Mouse (Mus musculus): ENCODE measurements at regions not wholly inside any gene's neighbourhood (a gene's known extent, or its start where the extent isn't known, plus 50 kb on each side); places are given as distances from the start of the nearest gene placed in this dataset.

- Histone ChIP-seq H3K9ac (ENCODE audit: low read length) (no peak overlapping the region), H3K9me3 (replicated peaks; ENCODE audit: control insufficient read depth, low read length) (no peaks in the 10 kb centered on the region), H3K27me3 (ENCODE audit: control insufficient read depth, insufficient read depth, low read length) (no peaks in the 10 kb centered on the region), H3K4me2 (ENCODE audit: low read depth, low read length) (no peak overlapping the region), H3K27ac (ENCODE audit: low read length) (no peak overlapping the region), H3K4me3 (ENCODE audit: low read length) (no peak overlapping the region), H3K4me1 (ENCODE audit: control insufficient read depth, insufficient read depth, low read length) (peaks cover 16% of the 10 kb centered on the region; the same call in 1 of the 2 replicates), H3K36me3 (ENCODE audit: control insufficient read depth, insufficient read depth) (no peaks in the 10 kb centered on the region)
- WGBS, result 22% methylated on average over 6 of the region's 6 CpGs
- no peak for ATAC-seq (replicated peaks; ENCODE audit: extremely low read depth, insufficient read depth, low FRiP score)
Measured at GRCm38 (mm10) chr8:89388761-89389160, 344.8 kb upstream of the Sall1 start.

- Histone ChIP-seq H3K4me2 (ENCODE audit: low read depth, low read length) (no peak overlapping the region), H3K27ac (ENCODE audit: low read length) (no peak overlapping the region), H3K4me3 (ENCODE audit: low read length) (no peak overlapping the region), H3K9me3 (replicated peaks; ENCODE audit: control insufficient read depth, low read length) (no peaks in the 10 kb centered on the region), H3K9ac (ENCODE audit: low read length) (no peak overlapping the region), H3K4me1 (ENCODE audit: control insufficient read depth, insufficient read depth, low read length) (peaks cover 16% of the 10 kb centered on the region; the same call in 1 of the 2 replicates), H3K36me3 (ENCODE audit: control insufficient read depth, insufficient read depth) (no peaks in the 10 kb centered on the region), H3K27me3 (ENCODE audit: control insufficient read depth, insufficient read depth, low read length) (no peaks in the 10 kb centered on the region)
- 44% methylated on average over 8 of the region's 8 CpGs for WGBS
- no peak for ATAC-seq (replicated peaks; ENCODE audit: extremely low read depth, insufficient read depth, low FRiP score)
Measured at GRCm38 (mm10) chr8:89387295-89387694, 343.3 kb upstream of the Sall1 start.

GRCm38 (mm10) chr8:89385028-89385427, 341.1 kb upstream of the Sall1 start:
- Histone ChIP-seq H3K9ac (ENCODE audit: low read length) (no peak overlapping the region), H3K27ac (ENCODE audit: low read length) (no peak overlapping the region), H3K27me3 (ENCODE audit: control insufficient read depth, insufficient read depth, low read length) (no peaks in the 10 kb centered on the region), H3K4me3 (ENCODE audit: low read length) (no peak overlapping the region), H3K4me1 (ENCODE audit: control insufficient read depth, insufficient read depth, low read length) (peaks cover 16% of the 10 kb centered on the region; the same call in 1 of the 2 replicates), H3K36me3 (ENCODE audit: control insufficient read depth, insufficient read depth) (no peaks in the 10 kb centered on the region), H3K9me3 (replicated peaks; ENCODE audit: control insufficient read depth, low read length) (no peaks in the 10 kb centered on the region), H3K4me2 (ENCODE audit: low read depth, low read length) (no peak overlapping the region)
- no peak for ATAC-seq (replicated peaks; ENCODE audit: extremely low read depth, insufficient read depth, low FRiP score)
- WGBS, result 72% methylated on average over 5 of the region's 5 CpGs

GRCm38 (mm10) chr8:89383781-89384180, 339.8 kb upstream of the Sall1 start:
- H3K9me3 ChIP-seq (replicated peaks; ENCODE audit: control insufficient read depth, low read length), result no peaks in the 10 kb centered on the region
- no peak for ATAC-seq (replicated peaks; ENCODE audit: extremely low read depth, insufficient read depth, low FRiP score)
- no peak overlapping the region for H3K4me2 ChIP-seq (ENCODE audit: low read depth, low read length)
- H3K27ac ChIP-seq (ENCODE audit: low read length), result no peak overlapping the region
- H3K27me3 ChIP-seq (ENCODE audit: control insufficient read depth, insufficient read depth, low read length), result no peaks in the 10 kb centered on the region
- 74% methylated on average over 5 of the region's 5 CpGs for WGBS
- H3K36me3 ChIP-seq (ENCODE audit: control insufficient read depth, insufficient read depth), result no peaks in the 10 kb centered on the region
- no peak overlapping the region for H3K4me3 ChIP-seq (ENCODE audit: low read length)
- peaks cover 11% of the 10 kb centered on the region; the same call in 1 of the 2 replicates for H3K4me1 ChIP-seq (ENCODE audit: control insufficient read depth, insufficient read depth, low read length)
- H3K9ac ChIP-seq (ENCODE audit: low read length), result no peak overlapping the region

- no peak overlapping the region for H3K4me3 ChIP-seq (ENCODE audit: low read length)
- no peak overlapping the region for H3K4me2 ChIP-seq (ENCODE audit: low read depth, low read length)
- H3K4me1 ChIP-seq (ENCODE audit: control insufficient read depth, insufficient read depth, low read length), result peaks cover 2% of the 10 kb centered on the region; the same call in 1 of the 2 replicates
- no peaks in the 10 kb centered on the region for H3K36me3 ChIP-seq (ENCODE audit: control insufficient read depth, insufficient read depth)
- 59% methylated on average over 9 of the region's 9 CpGs for WGBS
- H3K9me3 ChIP-seq (replicated peaks; ENCODE audit: control insufficient read depth, low read length), result no peaks in the 10 kb centered on the region
- ATAC-seq (replicated peaks; ENCODE audit: extremely low read depth, insufficient read depth, low FRiP score), result no peak
- no peaks in the 10 kb centered on the region for H3K27me3 ChIP-seq (ENCODE audit: control insufficient read depth, insufficient read depth, low read length)
- H3K27ac ChIP-seq (ENCODE audit: low read length), result no peak overlapping the region
- no peak overlapping the region for H3K9ac ChIP-seq (ENCODE audit: low read length)
Measured at GRCm38 (mm10) chr8:89382538-89383380, 338.8 kb upstream of the Sall1 start.

- Histone ChIP-seq H3K27me3 (ENCODE audit: control insufficient read depth, insufficient read depth, low read length) (no peaks in the 10 kb centered on the region), H3K9me3 (replicated peaks; ENCODE audit: control insufficient read depth, low read length) (no peaks in the 10 kb centered on the region), H3K4me3 (ENCODE audit: low read length) (no peak overlapping the region), H3K9ac (ENCODE audit: low read length) (no peak overlapping the region), H3K4me2 (ENCODE audit: low read depth, low read length) (no peak overlapping the region), H3K27ac (ENCODE audit: low read length) (no peak overlapping the region), H3K36me3 (ENCODE audit: control insufficient read depth, insufficient read depth) (no peaks in the 10 kb centered on the region), H3K4me1 (ENCODE audit: control insufficient read depth, insufficient read depth, low read length) (no peaks in the 10 kb centered on the region)
- WGBS, result 77% methylated on average over 9 of the region's 9 CpGs
- ATAC-seq (replicated peaks; ENCODE audit: extremely low read depth, insufficient read depth, low FRiP score), result no peak
Measured at GRCm38 (mm10) chr8:89380436-89380835, 336.5 kb upstream of the Sall1 start.

- H3K27me3 ChIP-seq (ENCODE audit: control insufficient read depth, insufficient read depth, low read length), result no peaks in the 10 kb centered on the region
- no peak overlapping the region for H3K4me2 ChIP-seq (ENCODE audit: low read depth, low read length)
- no peak for ATAC-seq (replicated peaks; ENCODE audit: extremely low read depth, insufficient read depth, low FRiP score)
- WGBS, result 86% methylated on average over 3 of the region's 3 CpGs
- H3K9ac ChIP-seq (ENCODE audit: low read length), result no peak overlapping the region
- H3K27ac ChIP-seq (ENCODE audit: low read length), result no peak overlapping the region
- no peak overlapping the region for H3K4me3 ChIP-seq (ENCODE audit: low read length)
- no peaks in the 10 kb centered on the region for H3K9me3 ChIP-seq (replicated peaks; ENCODE audit: control insufficient read depth, low read length)
- no peaks in the 10 kb centered on the region for H3K4me1 ChIP-seq (ENCODE audit: control insufficient read depth, insufficient read depth, low read length)
- H3K36me3 ChIP-seq (ENCODE audit: control insufficient read depth, insufficient read depth), result no peaks in the 10 kb centered on the region
Measured at GRCm38 (mm10) chr8:89372761-89373160, 328.8 kb upstream of the Sall1 start.

GRCm38 (mm10) chr8:89371773-89372132, 327.8 kb upstream of the Sall1 start:
- 42% methylated on average over 4 of the region's 4 CpGs for WGBS

GRCm38 (mm10) chr8:89370816-89371772, 327.1 kb upstream of the Sall1 start:
- H3K9me3 ChIP-seq (replicated peaks; ENCODE audit: control insufficient read depth, low read length), result no peaks in the 10 kb centered on the region
- no peak overlapping the region for H3K4me3 ChIP-seq (ENCODE audit: low read length)
- H3K36me3 ChIP-seq (ENCODE audit: control insufficient read depth, insufficient read depth), result no peaks in the 10 kb centered on the region
- H3K9ac ChIP-seq (ENCODE audit: low read length), result no peak overlapping the region
- H3K4me1 ChIP-seq (ENCODE audit: control insufficient read depth, insufficient read depth, low read length), result no peaks in the 10 kb centered on the region
- no peak overlapping the region for H3K4me2 ChIP-seq (ENCODE audit: low read depth, low read length)
- WGBS, result 60% methylated on average over 20 of the region's 20 CpGs
- no peak overlapping the region for H3K27ac ChIP-seq (ENCODE audit: low read length)
- no peak for ATAC-seq (replicated peaks; ENCODE audit: extremely low read depth, insufficient read depth, low FRiP score)
- no peaks in the 10 kb centered on the region for H3K27me3 ChIP-seq (ENCODE audit: control insufficient read depth, insufficient read depth, low read length)

More at GRCm38 (mm10) chr8:89371773-89372132, 327.8 kb upstream of the Sall1 start:
- no peaks in the 10 kb centered on the region for H3K36me3 ChIP-seq (ENCODE audit: control insufficient read depth, insufficient read depth)
- H3K27ac ChIP-seq (ENCODE audit: low read length), result no peak overlapping the region
- H3K9ac ChIP-seq (ENCODE audit: low read length), result no peak overlapping the region
- H3K9me3 ChIP-seq (replicated peaks; ENCODE audit: control insufficient read depth, low read length), result no peaks in the 10 kb centered on the region
- ATAC-seq (replicated peaks; ENCODE audit: extremely low read depth, insufficient read depth, low FRiP score), result no peak
- no peak overlapping the region for H3K4me3 ChIP-seq (ENCODE audit: low read length)
- H3K4me2 ChIP-seq (ENCODE audit: low read depth, low read length), result no peak overlapping the region
- no peaks in the 10 kb centered on the region for H3K4me1 ChIP-seq (ENCODE audit: control insufficient read depth, insufficient read depth, low read length)
- no peaks in the 10 kb centered on the region for H3K27me3 ChIP-seq (ENCODE audit: control insufficient read depth, insufficient read depth, low read length)
